Comparison of ENCODE assay signal across 7 mouse cellular contexts in genomic region chr2:65896542-65896941, GRCm38 (mm10). TPM values are rescaled to one million over a fixed set of nuclear protein-coding genes. Genes with fewer than 3 reads are reported as not detected.
DNase-seq lines count a peak whose midpoint lies in the region; ATAC-seq lines count a peak whose summit lies in the region.

No protein-coding gene starts in this region.

- no peak overlapping the region for H3K9ac ChIP-seq in heart, embryonic 11.5 days (ENCODE audit: low read depth, low read length)

- H3K4me2 ChIP-seq in heart, embryonic 11.5 days = peak overlapping the region; percentile 46

- no peaks in the 10 kb centered on the region for H3K27me3 ChIP-seq in heart, embryonic 11.5 days (ENCODE audit: control insufficient read depth, insufficient read depth, low read length)

- H3K36me3 ChIP-seq in heart, embryonic 11.5 days (ENCODE audit: control insufficient read depth, insufficient read depth, low read length) = no peaks in the 10 kb centered on the region

- WGBS in heart, embryonic 11.5 days (ENCODE audit: insufficient replicate concordance) = 42% methylated on average over 5 of the region's 5 CpGs

- no peaks in the 10 kb centered on the region for H3K9me3 ChIP-seq in heart, embryonic 11.5 days (replicated peaks; ENCODE audit: control insufficient read depth, low read length)

- no peaks in the 10 kb centered on the region for H3K4me1 ChIP-seq in heart, embryonic 11.5 days (ENCODE audit: control insufficient read depth, insufficient read depth, low read length)

- ATAC-seq in heart, embryonic 11.5 days (replicated peaks; ENCODE audit: insufficient number of reproducible peaks, low FRiP score, low TSS enrichment) = no peak

- no peak overlapping the region for H3K27ac ChIP-seq in heart, embryonic 11.5 days (ENCODE audit: low read depth, low read length)

- DNase-seq in right cerebral cortex, postnatal 10 days (ENCODE audit: low spot score in 2 of 2) = peak; percentile 44 to 56
- DNase-seq in right cerebral cortex, postnatal 14 days = no peak
- peak; percentile 31 to 63 for DNase-seq in kidney, postnatal 36 days
- DNase-seq in gastrocnemius, postnatal 25 days = no peak
- DNase-seq in liver = no peak
- no peak for DNase-seq in natural killer cell, adult 2 months (ENCODE audit: low spot score in 2 of 2)

- no peak overlapping the region for H3K4me3 ChIP-seq in heart, embryonic 11.5 days (ENCODE audit: low read depth, low read length)

RNA-seq across cellular contexts. Expression of gene Csrnp3, which starts 51.0 kb away (rescaled TPM):
- polyA plus RNA-seq in heart, embryonic 11.5 days (2014; fragmentation: Nextera tagmentation; extraction: Ambion mirVana) = 1.4 and 2.2 TPM in 2 replicates
- total RNA-seq in gastrocnemius, postnatal 25 days (2021) = under 1 TPM in 1 of 2 experiments, not detected in 1; 0.13 TPM

Comparison
In these comparisons a context has a peak if more than half of its experiments do, and no peak if none do; other contexts are left out.
1. DNase-seq: peak in right cerebral cortex, postnatal 10 days (2 of 2) and kidney, postnatal 36 days (2 of 2); none in right cerebral cortex, postnatal 14 days (single experiment), gastrocnemius, postnatal 25 days (single experiment), liver (single experiment) and natural killer cell, adult 2 months (0 of 2).